Mouse (Mus musculus): ENCODE results near the gene Hrh3. TPM values are rescaled to one million over a fixed set of nuclear protein-coding genes. Genes with fewer than 3 reads are reported as not detected.

The Hrh3 gene
- not detected for total RNA-seq (2023)

GRCm38 (mm10) chr2:180103978-180104658 lies at the start of gene Hrh3:
Gene Hrh3, minus strand, starts transcription at chr2:180104488.

DNA sequence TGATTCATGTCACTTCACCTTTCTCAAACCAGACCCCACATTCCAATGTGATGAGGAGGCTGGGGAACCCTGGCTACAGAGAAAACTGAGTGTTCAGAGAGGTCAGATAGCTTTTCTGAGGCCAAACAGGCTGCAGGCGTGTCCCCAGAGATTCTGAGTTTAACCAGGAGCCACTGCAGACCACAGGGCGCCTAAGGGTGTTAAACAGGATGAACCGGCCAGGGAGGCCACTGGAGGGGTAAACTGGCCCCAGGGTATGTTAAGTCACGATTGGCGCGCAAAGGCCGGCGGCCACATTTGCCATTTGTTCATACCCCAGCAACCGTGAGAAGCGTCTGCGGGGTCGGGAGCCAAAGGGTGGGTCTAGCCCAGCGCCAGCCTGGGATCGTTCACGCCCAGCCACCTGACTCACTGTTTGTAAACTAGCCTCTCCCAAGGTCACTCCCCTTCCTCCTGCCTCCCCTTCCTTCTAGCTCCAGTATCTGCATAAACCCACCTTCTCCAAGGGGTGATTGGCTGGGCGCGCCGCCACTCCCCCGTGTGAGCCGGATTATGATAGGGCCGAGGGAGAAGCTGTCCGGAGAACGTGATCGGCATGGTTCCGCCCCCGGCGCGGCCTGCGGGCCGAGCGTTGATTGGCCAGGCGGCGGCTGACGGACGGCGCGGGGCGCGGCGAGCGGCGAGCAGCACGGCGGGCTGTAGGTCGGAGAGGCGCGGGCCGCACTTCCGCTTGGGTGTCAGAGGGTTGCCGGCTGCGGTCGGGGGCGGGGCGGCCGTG lies 14.6 kb upstream of the Hrh3 start, which contains the start of gene Osbpl2:
Gene Osbpl2, plus strand, starts transcription at position 646 of the 778 bp plus-strand sequence.

GRCm38 (mm10) chr2:180070481-180071453 lies 33.5 kb downstream of the Hrh3 start, which contains the start of gene Mtg2:
Gene Mtg2, plus strand, starts transcription at chr2:180070588.

Other genes starting within 250 kb of the Hrh3 start
- 10 to 100 TPM; 38.0 to 46.0 TPM for gene Taf4, start 127.8 kb downstream of the Hrh3 start, total RNA-seq (2023)
- 10 to 100 TPM; 36.0 to 38.7 TPM for gene Lsm14b, start 79.5 kb downstream of the Hrh3 start, total RNA-seq (2023)
- gene Psma7, start 62.1 kb downstream of the Hrh3 start, total RNA-seq (2023), result 100 to 1,000 TPM; 127 to 151 TPM
- 1 to 10 TPM; 7.1 to 8.5 TPM for gene Ss18l1, start 62.0 kb downstream of the Hrh3 start, total RNA-seq (2023)
- gene Mtg2, start 33.9 kb downstream of the Hrh3 start, total RNA-seq (2023), result 10 to 100 TPM; 20.6 to 22.1 TPM
- gene Osbpl2, start 14.8 kb upstream of the Hrh3 start, total RNA-seq (2023), result 10 to 100 TPM; 41.1 to 43.1 TPM
- gene Adrm1, start 67.0 kb upstream of the Hrh3 start, total RNA-seq (2023), result 100 to 1,000 TPM; 114 to 122 TPM
- not detected for gene Lama5, start 121.4 kb upstream of the Hrh3 start, total RNA-seq (2023)
- gene Rps21, start 152.9 kb upstream of the Hrh3 start, total RNA-seq (2023), result 1,000 to 10,000 TPM; 1,793 to 1,897 TPM
- 10 to 100 TPM; 80.4 to 92.3 TPM for gene Cables2, start 169.0 kb upstream of the Hrh3 start, total RNA-seq (2023)
- not detected for gene Rbbp8nl, start 185.4 kb upstream of the Hrh3 start, total RNA-seq (2023)
- not detected for gene Gata5, start 230.2 kb upstream of the Hrh3 start, total RNA-seq (2023)